Mouse (Mus musculus): ENCODE results near the gene A730009L09Rik.

Gene A730009L09Rik

DNA sequence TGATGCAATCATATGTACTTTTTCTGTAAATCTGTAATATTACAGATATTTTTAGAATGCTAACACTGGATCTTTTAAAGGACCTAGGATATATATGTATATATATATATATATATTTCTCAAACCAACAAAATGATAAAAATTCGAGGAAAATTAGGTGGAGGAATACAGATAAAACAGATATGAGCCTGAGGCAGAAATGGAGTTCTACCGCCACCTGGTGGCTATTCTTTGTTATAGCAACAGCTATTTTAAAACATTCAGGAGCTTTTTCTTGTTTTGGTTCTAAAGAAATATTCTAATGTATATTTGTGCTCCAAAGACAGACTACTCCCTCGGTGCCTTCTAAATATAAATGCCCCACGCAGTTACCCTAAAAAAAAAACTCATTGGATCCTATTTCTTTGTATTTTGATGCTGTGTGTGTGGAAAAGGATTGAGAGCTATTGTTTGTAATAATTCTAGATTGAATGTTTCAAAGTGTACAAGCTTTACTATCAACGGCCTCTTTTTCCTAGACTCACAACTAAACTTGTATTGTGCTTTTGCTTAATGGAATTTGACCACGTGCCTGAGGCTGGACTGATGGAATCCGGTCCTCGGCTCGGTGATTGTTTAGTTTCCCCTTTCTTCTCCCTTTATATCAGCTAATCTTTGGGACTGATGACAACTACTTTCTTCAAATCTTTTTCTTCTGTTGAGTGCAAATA lies 44.8 kb downstream of the A730009L09Rik start:
- no peak for DNase-seq (ENCODE audit: low spot score)

DNA sequence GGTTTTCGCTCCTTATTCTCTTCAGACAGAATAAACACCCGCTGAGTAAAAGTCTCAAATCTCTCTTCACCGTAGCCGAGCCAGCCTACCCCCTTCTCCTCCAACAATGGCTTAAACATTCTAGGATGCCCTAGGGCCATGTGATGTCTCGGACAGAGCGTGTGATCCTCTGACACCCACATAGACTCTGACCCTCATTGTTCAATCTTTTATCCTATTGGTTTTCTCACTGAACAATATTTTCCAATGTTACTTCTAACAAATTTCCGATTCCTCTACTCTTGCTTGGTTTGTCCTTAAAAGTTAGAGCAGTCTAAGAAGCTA lies 45.3 kb downstream of the A730009L09Rik start:
- DNase-seq (ENCODE audit: low spot score), result no peak

Measured in layer of hippocampus, adult 11-12 months (tissue).